Mouse (Mus musculus) liver, postnatal 0 days (tissue): ENCODE results near the gene Cipc.

Source experiments
- CTCF ChIP-seq: sonication (generic); IDR thresholded peaks from 2 replicates; pipeline ENCODE4 v1.5.1; 2016; ENCODE audit warnings: antibody characterized with exemption, low read depth
- EP300 ChIP-seq: IDR thresholded peaks from 2 replicates; pipeline ENCODE4 v1.6.1; 2016; ENCODE audit warnings: antibody characterized with exemption, low read depth, mild to moderate bottlenecking

DNA sequence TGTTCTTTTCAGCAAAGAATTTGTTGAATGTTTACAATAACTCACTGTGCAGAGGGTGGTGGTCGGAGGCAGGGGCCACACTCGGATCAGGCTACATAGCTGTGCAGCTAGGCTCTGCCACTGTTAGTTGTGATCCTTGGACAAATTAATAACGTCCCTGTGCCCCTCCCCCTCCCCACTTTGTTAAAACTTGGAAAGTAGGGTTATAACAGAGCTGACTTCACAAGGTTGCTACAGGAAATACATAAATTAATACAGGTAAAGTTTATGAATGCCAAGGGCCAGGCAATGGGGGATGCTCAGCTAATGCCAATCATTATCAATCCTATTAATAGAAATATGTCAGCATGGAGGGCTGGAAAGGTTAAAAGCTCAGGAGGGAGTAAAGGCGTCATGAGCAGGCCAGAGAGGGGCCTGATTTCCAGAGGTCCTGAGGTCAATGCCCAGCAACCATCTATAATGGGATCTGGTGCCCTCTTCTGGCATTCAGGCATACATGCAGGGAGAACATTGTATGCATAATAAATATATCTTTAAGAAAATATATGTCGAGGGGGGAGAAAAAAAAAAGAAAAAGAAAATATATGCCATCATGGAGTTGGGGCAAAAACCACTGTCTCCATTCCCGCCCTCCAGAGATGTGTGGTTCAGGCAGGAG, 29.8 kb downstream of the Cipc start:
- TF ChIP-seq CTCF: peak; percentile 53
- no peak for TF ChIP-seq EP300
